Mouse (Mus musculus): ENCODE measurements around the gene 3110018I06Rik. TPM values are rescaled to one million over a fixed set of nuclear protein-coding genes. Genes with fewer than 3 reads are reported as not detected.

The 3110018I06Rik gene
- not detected in 2 replicates for polyA plus RNA-seq (2015; fragmentation: Nextera tagmentation; extraction: Ambion mirVana)

- Histone ChIP-seq H3K27me3 (replicated peaks) (no peaks in the 10 kb centered on the region), H3K9me3 (replicated peaks) (no peaks in the 10 kb centered on the region), H3K4me3 (replicated peaks) (no peak within 1 kb of the TSS), H3K4me1 (peaks cover 5% of the 10 kb centered on the region; the same call in 1 of the 2 replicates), H3K27ac (replicated peaks) (no peak within 1 kb of the TSS), H3K36me3 (no peaks in the 10 kb centered on the region), H3K9ac (replicated peaks) (no peak within 1 kb of the TSS), H3K4me2 (no peak within 1 kb of the TSS)
- WGBS: 91% methylated on average over 6 of the region's 6 CpGs
- no peak for ATAC-seq (ENCODE audit: low FRiP score)
Measured at GRCm38 (mm10) chr12:107488371-107488770, at the start of gene 3110018I06Rik. Gene 3110018I06Rik (plus strand): TSS chr12:107488632.

- Histone ChIP-seq H3K9me3 (replicated peaks) (no peaks in the 10 kb centered on the region), H3K4me1 (no peaks in the 10 kb centered on the region), H3K27ac (replicated peaks) (no peak overlapping the region), H3K36me3 (no peaks in the 10 kb centered on the region), H3K4me3 (replicated peaks) (no peak overlapping the region), H3K4me2 (no peak overlapping the region), H3K9ac (replicated peaks) (no peak overlapping the region), H3K27me3 (replicated peaks) (no peaks in the 10 kb centered on the region)
- no peak for ATAC-seq (ENCODE audit: low FRiP score)
- 28% methylated on average over 7 of the region's 7 CpGs for WGBS
Measured at GRCm38 (mm10) chr12:107444681-107445080, 43.8 kb upstream of the 3110018I06Rik start.

- 47% methylated on average over 9 of the region's 9 CpGs for WGBS
- H3K4me1 ChIP-seq: no peaks in the 10 kb centered on the region
Measured at GRCm38 (mm10) chr12:107457835-107458234, 30.6 kb upstream of the 3110018I06Rik start.

GRCm38 (mm10) chr12:107464731-107465130 is 23.7 kb upstream of the 3110018I06Rik start:
- peaks cover 6% of the 10 kb centered on the region; the same call in 1 of the 2 replicates for H3K4me1 ChIP-seq
- 29% methylated on average over 5 of the region's 5 CpGs for WGBS
- no peaks in the 10 kb centered on the region for H3K36me3 ChIP-seq
- H3K4me2 ChIP-seq: no peak overlapping the region
- no peaks in the 10 kb centered on the region for H3K27me3 ChIP-seq (replicated peaks)
- H3K9me3 ChIP-seq (replicated peaks): no peaks in the 10 kb centered on the region
- ATAC-seq (ENCODE audit: low FRiP score): no peak
- H3K9ac ChIP-seq (replicated peaks): no peak overlapping the region
- no peak overlapping the region for H3K27ac ChIP-seq (replicated peaks)
- no peak overlapping the region for H3K4me3 ChIP-seq (replicated peaks)

More at GRCm38 (mm10) chr12:107457835-107458234, 30.6 kb upstream of the 3110018I06Rik start:
- ATAC-seq (ENCODE audit: low FRiP score): 0 out of 2 replicates have a peak, but pooled peaks have one; percentile 21
- Histone ChIP-seq H3K9ac (replicated peaks) (no peak overlapping the region), H3K27ac (replicated peaks) (no peak overlapping the region), H3K36me3 (no peaks in the 10 kb centered on the region), H3K4me2 (no peak overlapping the region), H3K4me3 (replicated peaks) (no peak overlapping the region), H3K27me3 (replicated peaks) (no peaks in the 10 kb centered on the region), H3K9me3 (replicated peaks) (no peaks in the 10 kb centered on the region)

- H3K27ac ChIP-seq (replicated peaks): no peak overlapping the region
- 23% methylated on average over 12 of the region's 12 CpGs for WGBS
- no peaks in the 10 kb centered on the region for H3K36me3 ChIP-seq
- H3K4me2 ChIP-seq: no peak overlapping the region
- no peak for ATAC-seq (ENCODE audit: low FRiP score)
- H3K4me1 ChIP-seq: peaks cover 9% of the 10 kb centered on the region; the same call in 1 of the 2 replicates
- no peak overlapping the region for H3K4me3 ChIP-seq (replicated peaks)
- H3K9ac ChIP-seq (replicated peaks): no peak overlapping the region
- no peaks in the 10 kb centered on the region for H3K9me3 ChIP-seq (replicated peaks)
- no peaks in the 10 kb centered on the region for H3K27me3 ChIP-seq (replicated peaks)
Measured at GRCm38 (mm10) chr12:107476441-107477291, 11.8 kb upstream of the 3110018I06Rik start.

GRCm38 (mm10) chr12:107479350-107479749 is 9.1 kb upstream of the 3110018I06Rik start:
- H3K4me2 ChIP-seq: no peak overlapping the region
- ATAC-seq (ENCODE audit: low FRiP score): no peak
- H3K27me3 ChIP-seq (replicated peaks): no peaks in the 10 kb centered on the region
- peaks cover 9% of the 10 kb centered on the region; the same call in 1 of the 2 replicates for H3K4me1 ChIP-seq
- H3K9me3 ChIP-seq (replicated peaks): no peaks in the 10 kb centered on the region
- H3K4me3 ChIP-seq (replicated peaks): no peak overlapping the region
- 21% methylated on average over 3 of the region's 3 CpGs for WGBS
- H3K9ac ChIP-seq (replicated peaks): no peak overlapping the region
- no peak overlapping the region for H3K27ac ChIP-seq (replicated peaks)
- no peaks in the 10 kb centered on the region for H3K36me3 ChIP-seq

- no peak for ATAC-seq (ENCODE audit: low FRiP score)
- no peak overlapping the region for H3K4me3 ChIP-seq (replicated peaks)
- H3K4me1 ChIP-seq: no peaks in the 10 kb centered on the region
- H3K9ac ChIP-seq (replicated peaks): no peak overlapping the region
- H3K27ac ChIP-seq (replicated peaks): no peak overlapping the region
- 87% methylated on average over 5 of the region's 5 CpGs for WGBS
- no peaks in the 10 kb centered on the region for H3K27me3 ChIP-seq (replicated peaks)
- H3K9me3 ChIP-seq (replicated peaks): no peaks in the 10 kb centered on the region
- no peaks in the 10 kb centered on the region for H3K36me3 ChIP-seq
- no peak overlapping the region for H3K4me2 ChIP-seq
Measured at GRCm38 (mm10) chr12:107483031-107483430, 5.4 kb upstream of the 3110018I06Rik start.

- no peak overlapping the region for H3K4me2 ChIP-seq
- no peak for ATAC-seq (ENCODE audit: low FRiP score)
- no peak overlapping the region for H3K9ac ChIP-seq (replicated peaks)
- no peak overlapping the region for H3K4me3 ChIP-seq (replicated peaks)
- no peaks in the 10 kb centered on the region for H3K36me3 ChIP-seq
- no peaks in the 10 kb centered on the region for H3K27me3 ChIP-seq (replicated peaks)
- WGBS: 85% methylated on average over 1 of the region's 1 CpGs
- H3K27ac ChIP-seq (replicated peaks): no peak overlapping the region
- H3K9me3 ChIP-seq (replicated peaks): no peaks in the 10 kb centered on the region
- peaks cover 5% of the 10 kb centered on the region; the same call in 1 of the 2 replicates for H3K4me1 ChIP-seq
Measured at GRCm38 (mm10) chr12:107491344-107491743, 2.9 kb downstream of the 3110018I06Rik start.

GRCm38 (mm10) chr12:107496924-107497323 is 8.5 kb downstream of the 3110018I06Rik start:
- H3K27me3 ChIP-seq (replicated peaks): no peaks in the 10 kb centered on the region
- no peak overlapping the region for H3K27ac ChIP-seq (replicated peaks)
- H3K4me2 ChIP-seq: no peak overlapping the region
- WGBS: 75% methylated on average over 5 of the region's 5 CpGs
- no peak for ATAC-seq (ENCODE audit: low FRiP score)
- no peak overlapping the region for H3K9ac ChIP-seq (replicated peaks)
- no peaks in the 10 kb centered on the region for H3K9me3 ChIP-seq (replicated peaks)
- no peak overlapping the region for H3K4me3 ChIP-seq (replicated peaks)
- no peaks in the 10 kb centered on the region for H3K4me1 ChIP-seq
- H3K36me3 ChIP-seq: no peaks in the 10 kb centered on the region

- no peak for ATAC-seq (ENCODE audit: low FRiP score)
- no peaks in the 10 kb centered on the region for H3K9me3 ChIP-seq (replicated peaks)
- no peak overlapping the region for H3K27ac ChIP-seq (replicated peaks)
- WGBS: 90% methylated on average over 9 of the region's 9 CpGs
- H3K9ac ChIP-seq (replicated peaks): no peak overlapping the region
- no peaks in the 10 kb centered on the region for H3K4me1 ChIP-seq
- H3K27me3 ChIP-seq (replicated peaks): no peaks in the 10 kb centered on the region
- H3K4me3 ChIP-seq (replicated peaks): no peak overlapping the region
- no peaks in the 10 kb centered on the region for H3K36me3 ChIP-seq
- no peak overlapping the region for H3K4me2 ChIP-seq
Measured at GRCm38 (mm10) chr12:107509661-107510237, 21.3 kb downstream of the 3110018I06Rik start.

- Histone ChIP-seq H3K9ac (replicated peaks) (no peak overlapping the region), H3K9me3 (replicated peaks) (no peaks in the 10 kb centered on the region), H3K27me3 (replicated peaks) (no peaks in the 10 kb centered on the region), H3K4me3 (replicated peaks) (no peak overlapping the region), H3K27ac (replicated peaks) (no peak overlapping the region), H3K36me3 (no peaks in the 10 kb centered on the region), H3K4me1 (no peaks in the 10 kb centered on the region), H3K4me2 (no peak overlapping the region)
- no peak for ATAC-seq (ENCODE audit: low FRiP score)
- 85% methylated on average over 11 of the region's 11 CpGs for WGBS
Measured at GRCm38 (mm10) chr12:107511112-107511511, 22.7 kb downstream of the 3110018I06Rik start.
